Mouse (Mus musculus): ENCODE results near the gene Epm2aip1.

The Epm2aip1 gene

DNA sequence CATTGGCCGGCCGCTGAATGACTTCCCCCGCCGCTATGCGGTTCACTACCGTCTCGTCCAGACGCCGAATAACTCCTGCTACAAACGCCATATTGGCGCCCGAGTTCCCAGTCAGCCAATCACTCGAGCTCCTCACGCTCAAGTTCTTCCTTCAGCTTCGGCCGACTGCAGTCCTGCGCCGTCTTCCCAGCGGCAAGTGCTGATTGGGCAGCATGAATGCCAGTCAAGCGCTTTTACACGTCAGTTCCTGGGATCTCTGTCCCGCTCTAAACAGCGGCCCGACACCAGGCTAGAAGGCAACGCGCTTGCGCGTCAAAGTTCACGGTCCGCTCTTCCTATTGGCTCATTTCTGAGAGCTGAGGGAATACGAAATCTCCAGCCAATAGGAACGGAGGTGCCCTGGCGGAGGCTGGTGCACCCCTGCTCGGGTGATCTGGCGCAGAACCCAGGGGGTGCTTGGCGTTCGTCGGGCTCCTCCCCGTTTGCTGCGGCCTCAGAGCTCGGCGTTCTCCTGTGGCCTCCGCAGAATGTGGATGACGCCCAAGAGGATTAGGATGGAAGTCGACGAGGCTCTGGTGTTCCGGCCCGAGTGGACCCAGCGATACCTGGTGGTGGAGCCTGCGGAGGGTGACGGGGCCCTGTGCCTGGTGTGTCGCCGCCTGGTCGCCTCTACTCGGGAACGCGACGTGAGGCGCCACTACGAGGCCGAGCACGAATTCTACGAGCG lies at the start of gene Epm2aip1, which contains the start of gene Mlh1:
Gene Epm2aip1, plus strand, starts transcription at position 496 of the 727 bp plus-strand sequence.
Gene Mlh1, minus strand, starts transcription at position 358 of the 727 bp plus-strand sequence.
- peak; percentile 96 for DNase-seq (ENCODE audit: low read depth in 1 of 2, low spot score in 2 of 2)

DNA sequence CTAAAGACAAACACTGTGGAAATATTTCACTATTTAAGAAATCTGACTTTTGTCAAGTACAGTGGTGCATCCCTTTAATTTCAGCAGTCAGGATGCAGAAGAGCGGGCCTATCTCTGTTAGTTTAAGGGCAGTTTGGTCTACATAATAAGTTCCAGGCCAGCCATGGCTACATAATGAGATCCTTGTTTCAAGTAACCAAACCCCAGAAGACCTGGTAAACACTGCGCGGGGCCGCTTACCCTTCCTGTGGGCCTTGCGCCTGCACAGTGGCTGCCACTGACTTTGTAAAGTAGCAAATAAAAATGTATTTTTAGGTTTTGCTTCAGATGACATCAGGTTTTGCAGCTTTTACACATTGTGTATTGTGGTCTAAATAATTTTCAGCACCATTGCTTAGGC lies 48.3 kb upstream of the Epm2aip1 start:
- no peak for DNase-seq (ENCODE audit: low read depth in 1 of 2, low spot score in 2 of 2)

DNA sequence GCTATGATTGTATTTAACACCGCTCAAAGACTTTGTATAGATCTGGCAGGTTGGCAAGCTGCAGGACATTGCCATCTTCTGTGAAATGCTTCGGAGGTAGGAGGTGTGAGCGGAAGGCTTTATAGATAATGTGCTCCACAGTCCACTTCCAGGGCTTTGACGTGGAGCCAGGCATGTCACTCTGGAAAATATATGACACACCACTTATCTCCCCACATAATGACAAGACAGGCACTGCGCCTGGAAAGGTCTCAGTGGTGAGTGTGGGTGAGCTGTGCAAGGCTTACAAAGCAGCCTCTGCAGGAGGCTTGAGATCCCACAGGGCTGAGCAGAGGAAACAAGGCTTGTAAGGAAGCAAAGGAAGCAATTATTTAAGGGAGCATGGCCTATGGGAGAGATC lies 43.3 kb upstream of the Epm2aip1 start:
- DNase-seq (ENCODE audit: low read depth in 1 of 2, low spot score in 2 of 2), result no peak

DNA sequence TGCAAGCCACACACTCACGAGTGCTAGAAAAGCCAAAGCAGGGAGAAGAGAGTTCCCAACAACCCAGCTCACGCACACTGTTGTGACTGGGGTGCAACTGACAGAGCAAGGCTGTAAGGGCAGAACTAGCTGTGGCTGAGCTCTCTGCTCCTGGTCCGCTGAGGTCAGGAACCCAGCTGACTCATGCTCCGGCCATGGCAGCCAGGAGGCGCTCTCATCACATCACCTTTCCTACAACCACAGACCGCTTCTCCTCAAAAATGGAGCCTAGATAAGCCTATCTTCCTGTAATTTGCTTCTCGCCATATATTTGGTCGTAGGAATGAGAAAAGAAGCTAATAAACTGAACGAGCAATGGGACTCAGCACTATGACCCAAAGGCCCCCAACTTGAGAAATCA lies 37.0 kb upstream of the Epm2aip1 start:
- DNase-seq (ENCODE audit: low read depth in 1 of 2, low spot score in 2 of 2), result no peak

DNA sequence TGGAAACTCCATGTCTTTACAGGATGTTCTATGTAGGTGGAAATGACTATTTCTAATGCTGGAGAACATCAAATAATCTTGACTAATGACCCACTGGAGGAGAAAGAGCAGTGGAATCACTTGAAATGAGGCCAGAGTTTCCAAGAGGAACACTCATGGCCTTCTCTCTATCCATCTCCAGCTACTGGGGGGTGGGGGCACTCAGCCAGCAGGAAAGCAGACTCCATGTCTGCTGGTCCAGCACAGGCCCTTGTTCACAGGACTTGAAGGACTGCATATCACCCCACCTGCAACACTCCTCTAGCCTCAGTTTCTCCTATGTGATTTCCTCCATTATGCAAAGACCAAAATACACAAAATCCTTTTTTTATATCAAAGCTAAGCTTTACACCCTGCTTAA lies 34.0 kb upstream of the Epm2aip1 start:
- DNase-seq (ENCODE audit: low read depth in 1 of 2, low spot score in 2 of 2), result no peak

DNA sequence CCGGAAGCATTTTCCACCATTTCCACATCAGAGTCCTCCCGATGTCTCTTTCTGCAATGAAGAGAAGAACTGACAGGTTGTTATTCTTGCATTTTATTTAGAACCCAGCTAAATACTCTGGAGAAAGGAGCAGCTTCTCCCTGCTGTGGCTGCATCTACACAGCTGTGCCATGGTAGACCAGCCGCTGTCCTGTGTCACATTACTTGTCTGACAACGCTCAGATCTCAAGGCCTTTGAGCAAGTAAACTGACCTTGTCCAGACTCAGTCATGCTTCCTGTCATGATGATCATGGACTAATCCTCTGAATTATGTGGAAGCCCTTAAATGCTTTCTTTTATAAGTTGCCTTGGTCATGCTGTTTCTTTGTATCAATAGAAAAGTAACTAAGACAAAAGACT lies 31.9 kb upstream of the Epm2aip1 start:
- no peak for DNase-seq (ENCODE audit: low read depth in 1 of 2, low spot score in 2 of 2)

DNA sequence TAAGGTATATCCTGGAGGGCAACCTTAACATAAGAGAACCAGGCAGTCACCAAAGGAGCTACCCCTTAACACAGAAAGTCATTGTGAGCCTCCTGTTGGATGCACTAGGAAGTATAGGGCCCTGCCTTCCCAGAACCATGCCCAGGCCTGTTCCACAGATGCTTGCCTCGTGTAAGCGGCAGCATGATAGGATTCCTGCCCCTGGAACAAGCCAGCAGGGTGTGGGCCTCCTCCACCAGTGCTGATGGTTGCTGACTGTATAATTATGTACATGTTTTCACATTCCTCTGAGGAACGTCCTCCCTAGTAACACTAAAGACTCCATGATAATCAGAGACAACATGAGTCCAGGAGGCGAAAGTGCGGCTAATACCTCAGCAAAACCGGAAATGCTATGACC lies 28.3 kb upstream of the Epm2aip1 start:
- no peak for DNase-seq (ENCODE audit: low read depth in 1 of 2, low spot score in 2 of 2)

DNA sequence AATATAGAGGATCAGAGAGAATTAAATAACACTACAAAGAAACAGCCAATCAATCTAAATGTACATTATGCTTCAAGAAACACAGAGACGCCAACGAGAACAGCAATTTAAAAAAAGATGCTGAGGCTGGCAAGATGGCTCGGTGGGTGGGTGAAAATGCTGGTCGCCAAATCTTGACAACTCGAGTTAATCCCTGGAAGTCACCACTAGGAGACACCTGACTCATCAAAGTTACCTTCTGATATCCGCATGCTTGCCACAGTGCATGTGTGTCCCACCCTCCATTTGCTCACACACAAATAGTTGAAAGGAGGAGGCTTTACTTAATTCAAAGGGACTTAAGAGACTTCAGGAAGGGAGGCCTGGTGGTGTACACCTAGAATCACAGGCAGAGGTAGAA lies 26.2 kb upstream of the Epm2aip1 start:
- no peak for DNase-seq (ENCODE audit: low read depth in 1 of 2, low spot score in 2 of 2)

DNA sequence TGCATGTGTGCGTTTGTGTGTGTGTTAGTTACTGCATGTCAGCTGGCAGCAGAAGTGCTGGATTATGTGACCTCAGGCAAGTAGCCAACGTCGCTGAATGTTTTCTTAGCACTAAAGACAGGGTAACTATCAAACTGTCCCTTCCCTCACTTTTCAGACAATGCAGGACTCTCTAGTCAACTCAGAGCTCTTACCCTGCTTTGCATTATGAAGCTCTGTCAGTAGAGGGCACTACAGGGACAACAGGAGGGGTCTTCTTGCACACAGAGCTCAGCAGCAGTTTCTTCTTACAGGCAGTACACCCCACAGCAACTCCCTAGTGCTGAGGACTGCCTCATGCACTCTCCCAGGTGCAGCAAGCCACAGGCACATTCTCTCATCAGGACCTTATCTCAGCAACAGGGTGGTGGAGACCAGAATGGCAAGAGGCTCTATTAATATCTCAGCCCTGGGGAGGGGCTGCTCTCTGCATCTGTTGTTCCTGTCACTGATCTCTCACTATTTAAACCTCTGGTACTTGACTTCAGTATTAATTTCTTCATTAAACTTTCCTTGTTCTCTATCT lies 24.0 kb upstream of the Epm2aip1 start:
- DNase-seq (ENCODE audit: low read depth in 1 of 2, low spot score in 2 of 2), result no peak

DNA sequence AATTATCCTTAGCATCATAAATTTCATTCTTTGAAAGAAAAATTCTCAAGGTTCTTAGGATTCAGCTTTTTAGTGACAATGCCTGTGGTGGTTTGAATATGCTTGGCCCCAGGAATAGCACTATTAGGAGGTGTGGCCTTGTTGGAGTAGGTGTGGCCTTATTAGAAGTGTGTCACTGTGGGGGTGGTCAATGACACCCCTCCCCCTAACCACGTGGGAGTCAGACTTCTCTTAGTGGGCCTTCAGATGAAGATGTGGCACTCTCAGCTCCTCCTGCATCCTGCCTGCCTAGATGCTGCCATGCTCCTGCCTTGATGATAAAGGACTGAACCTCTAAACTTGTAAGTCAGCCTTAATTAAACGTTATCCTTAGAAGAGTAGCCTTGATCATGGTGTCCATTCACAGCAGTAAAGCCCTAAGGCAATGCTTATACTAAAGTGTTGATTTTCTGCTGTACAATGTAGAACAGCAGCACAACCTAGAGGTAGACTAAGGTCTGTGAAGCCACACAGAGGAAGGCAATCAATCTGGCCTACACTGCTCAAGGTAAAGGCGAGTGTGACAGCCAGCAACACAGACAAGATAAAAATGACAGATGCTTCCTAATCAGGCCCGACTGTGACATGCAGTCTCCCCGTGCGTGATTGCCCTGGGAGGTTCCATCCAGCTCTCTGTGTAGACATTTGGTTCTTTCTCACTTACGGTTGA lies 19.4 kb upstream of the Epm2aip1 start:
- DNase-seq (ENCODE audit: low read depth in 1 of 2, low spot score in 2 of 2), result no peak

DNA sequence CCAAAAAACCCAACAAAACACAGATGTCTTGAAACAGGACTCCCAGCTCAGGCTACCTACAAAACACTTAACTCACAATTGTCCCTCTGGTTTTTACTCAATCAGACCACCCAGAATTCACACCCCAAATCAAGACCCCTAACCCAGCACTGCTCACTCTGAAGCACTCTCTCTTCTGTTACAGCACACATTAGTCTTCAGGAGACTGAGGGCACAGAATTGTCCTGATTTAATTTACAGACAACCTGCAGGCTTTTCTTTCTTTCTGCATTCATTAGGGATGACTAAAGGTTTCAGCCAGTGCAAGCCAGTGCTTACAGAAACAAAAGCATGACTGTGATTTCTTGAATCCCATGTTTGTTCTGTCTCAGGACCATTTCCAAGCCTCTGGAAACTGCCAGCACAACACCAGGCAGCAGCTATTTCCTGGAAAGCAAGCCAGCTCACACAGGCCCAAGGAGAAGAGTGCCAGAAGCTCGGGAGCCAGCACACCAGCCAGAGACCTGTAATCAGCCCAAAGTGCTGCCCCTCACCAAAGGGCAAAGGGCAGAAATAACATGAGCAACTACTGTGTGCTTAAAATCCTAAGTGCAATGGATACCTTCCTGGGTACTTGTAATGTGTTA lies 11.3 kb upstream of the Epm2aip1 start:
- DNase-seq (ENCODE audit: low read depth in 1 of 2, low spot score in 2 of 2), result no peak

DNA sequence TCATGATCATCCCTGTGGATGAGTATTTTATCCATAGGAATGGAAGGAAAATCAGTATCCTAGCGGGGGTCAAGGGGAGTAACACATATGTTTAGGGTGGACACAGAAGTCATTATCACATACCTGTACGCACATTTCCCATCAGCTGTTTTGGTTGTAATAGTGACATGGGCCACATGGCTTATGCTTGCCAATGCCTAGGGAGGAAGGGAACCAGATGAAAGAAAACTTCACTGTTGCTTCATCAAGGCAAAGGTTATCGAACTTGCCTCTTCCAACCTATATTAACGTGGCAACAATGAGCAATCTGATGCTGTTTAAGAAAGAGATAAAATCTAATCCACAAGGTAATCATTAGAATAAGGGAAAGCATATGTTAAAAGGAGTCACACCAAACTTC lies 10.4 kb upstream of the Epm2aip1 start:
- DNase-seq (ENCODE audit: low read depth in 1 of 2, low spot score in 2 of 2), result no peak

DNA sequence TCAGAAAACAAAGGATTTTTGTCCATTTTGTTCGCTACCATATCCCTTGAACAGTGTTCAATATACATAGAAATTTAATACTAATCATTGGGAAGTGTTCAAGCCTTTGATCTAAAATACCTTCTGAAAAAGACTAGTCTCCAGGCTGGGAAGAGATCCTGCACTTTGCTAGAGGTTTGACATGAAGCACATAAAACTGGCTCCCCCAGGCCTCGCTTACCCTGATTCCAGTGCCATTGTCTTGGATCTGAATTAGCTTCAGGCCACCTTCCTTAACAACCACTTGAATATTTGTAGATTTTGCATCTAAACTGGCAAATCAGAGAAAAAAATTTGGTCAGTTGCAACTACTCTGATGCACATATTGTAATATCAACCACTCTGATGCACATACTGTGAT lies 3.7 kb upstream of the Epm2aip1 start:
- DNase-seq (ENCODE audit: low read depth in 1 of 2, low spot score in 2 of 2), result no peak

DNA sequence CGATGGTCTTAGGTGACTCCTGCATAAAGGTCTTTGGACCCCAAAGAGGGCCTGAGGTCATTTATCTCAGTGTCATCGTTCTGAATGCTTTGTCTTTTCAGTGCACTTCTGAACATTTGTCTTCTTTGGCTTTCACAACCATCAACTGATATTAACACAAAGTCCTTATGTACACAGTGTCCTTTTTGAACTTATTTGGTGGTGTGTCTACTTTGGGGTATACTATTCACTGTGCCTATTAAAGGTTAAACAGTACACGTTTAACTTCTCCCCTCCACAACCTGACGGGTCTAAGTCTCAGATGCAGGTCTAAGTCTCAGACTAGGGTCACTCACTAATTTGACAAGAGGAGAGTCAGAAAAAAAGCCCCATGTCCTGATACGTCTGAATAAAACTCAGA lies 1.1 kb upstream of the Epm2aip1 start:
- DNase-seq (ENCODE audit: low read depth in 1 of 2, low spot score in 2 of 2), result no peak

DNA sequence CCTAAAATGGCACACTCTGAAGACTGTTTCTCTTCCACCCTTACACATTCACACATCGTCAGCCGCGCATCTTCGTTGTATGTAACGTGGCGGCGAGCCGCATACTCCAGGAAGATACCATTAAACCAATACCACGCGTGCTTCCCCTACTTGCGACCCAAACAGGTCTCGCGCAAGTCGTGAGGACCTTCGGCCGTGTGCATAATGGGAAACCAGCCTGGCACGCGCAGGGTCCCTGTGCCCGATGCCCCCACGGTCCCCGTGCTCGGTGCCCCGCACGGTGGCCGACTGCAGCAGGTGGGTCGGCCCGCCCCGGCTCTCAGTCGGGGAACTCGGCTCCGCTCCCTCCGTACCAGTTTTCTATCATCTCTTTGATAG lies 684 bp upstream of the Epm2aip1 start:
- DNase-seq (ENCODE audit: low read depth in 1 of 2, low spot score in 2 of 2), result no peak

DNA sequence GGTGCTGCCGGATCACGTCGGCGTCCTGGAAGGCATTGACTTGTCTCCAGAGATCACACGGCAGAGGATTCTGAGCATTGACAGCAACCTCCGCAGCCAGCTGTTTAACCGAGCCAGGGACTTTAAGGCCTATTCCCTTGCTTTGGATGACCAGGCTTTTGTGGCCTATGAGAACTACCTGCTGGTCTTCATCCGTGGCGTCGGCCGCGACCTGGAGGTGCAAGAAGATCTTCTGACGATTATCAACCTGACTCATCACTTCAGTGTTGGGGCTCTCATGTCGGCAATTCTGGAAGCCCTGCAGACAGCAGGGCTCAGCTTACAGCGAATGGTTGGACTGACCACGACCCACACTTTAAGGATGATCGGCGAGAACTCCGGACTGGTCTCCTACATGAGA lies 627 bp downstream of the Epm2aip1 start:
- no peak for DNase-seq (ENCODE audit: low read depth in 1 of 2, low spot score in 2 of 2)

DNA sequence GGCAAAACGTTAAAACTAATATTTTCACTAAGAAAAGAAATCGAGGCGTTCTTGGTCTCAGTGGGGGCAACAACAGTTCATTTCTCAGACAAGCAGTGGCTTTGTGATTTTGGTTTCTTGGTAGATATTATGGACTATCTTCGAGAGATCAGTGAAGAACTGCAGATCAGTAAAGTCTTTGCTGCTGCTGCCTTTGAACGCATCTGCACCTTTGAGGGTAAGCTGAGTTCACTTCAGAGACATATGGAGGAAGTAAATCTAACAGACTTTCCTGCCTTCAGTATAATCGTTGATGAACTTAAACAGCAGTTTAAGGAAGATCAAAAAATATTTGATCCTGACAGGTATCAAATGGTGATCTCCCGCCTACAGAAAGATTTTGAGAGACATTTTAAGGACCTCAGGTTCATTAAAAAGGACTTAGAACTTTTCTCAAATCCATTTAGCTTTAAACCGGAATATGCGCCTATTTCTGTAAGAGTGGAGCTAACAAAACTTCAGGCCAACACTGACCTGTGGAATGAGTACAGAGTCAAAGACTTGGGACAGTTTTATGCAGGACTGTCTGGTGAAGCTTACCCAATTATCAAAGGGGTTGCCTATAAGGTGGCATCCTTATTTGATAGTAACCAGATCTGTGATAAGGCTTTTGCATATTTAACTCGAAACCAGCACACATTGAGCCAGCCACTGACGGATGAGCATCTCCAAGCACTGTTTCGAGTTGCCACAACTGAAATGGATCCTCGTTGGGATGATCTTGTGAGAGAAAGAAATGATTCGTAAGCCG lies 1.5 kb downstream of the Epm2aip1 start:
- no peak for DNase-seq (ENCODE audit: low read depth in 1 of 2, low spot score in 2 of 2)

DNA sequence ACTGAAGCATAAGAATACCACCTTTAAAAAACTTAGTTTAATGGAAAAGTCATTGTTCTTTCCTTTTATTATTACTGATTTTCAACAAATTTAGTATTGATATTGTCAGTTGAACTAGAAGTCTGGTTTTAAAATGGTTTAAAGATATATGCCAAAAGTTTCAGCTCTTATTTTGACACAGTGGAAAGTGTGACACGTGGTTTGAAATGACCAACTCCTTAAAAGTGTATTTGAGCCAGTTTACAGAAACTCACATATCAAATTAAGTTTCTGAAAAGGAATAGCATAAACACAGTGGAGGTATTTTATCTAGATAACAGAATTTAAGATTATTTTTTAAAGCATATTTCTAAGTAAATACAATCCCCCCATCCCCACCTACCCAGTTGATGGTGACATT lies 2.2 kb downstream of the Epm2aip1 start:
- DNase-seq (ENCODE audit: low read depth in 1 of 2, low spot score in 2 of 2), result no peak

DNA sequence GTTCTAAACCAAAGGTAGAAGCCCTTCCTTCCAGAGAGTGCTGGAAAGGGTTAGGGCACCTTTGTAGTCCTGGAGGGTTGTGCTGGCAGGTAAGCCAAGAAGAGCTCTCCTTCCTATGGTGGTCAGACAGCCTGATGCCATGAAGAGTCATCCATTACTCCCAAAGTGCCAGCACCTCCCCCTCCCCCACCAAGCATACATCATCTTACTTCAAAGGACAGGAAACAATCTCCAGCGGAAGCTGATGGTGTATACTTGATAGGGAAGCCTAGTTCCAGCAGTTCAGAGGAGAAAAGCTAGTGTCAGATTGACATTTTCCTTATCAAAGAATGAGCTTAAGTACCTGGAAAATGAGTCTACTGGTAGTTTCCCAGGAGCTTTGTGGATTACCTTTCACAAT lies 3.4 kb downstream of the Epm2aip1 start:
- no peak for DNase-seq (ENCODE audit: low read depth in 1 of 2, low spot score in 2 of 2)

DNA sequence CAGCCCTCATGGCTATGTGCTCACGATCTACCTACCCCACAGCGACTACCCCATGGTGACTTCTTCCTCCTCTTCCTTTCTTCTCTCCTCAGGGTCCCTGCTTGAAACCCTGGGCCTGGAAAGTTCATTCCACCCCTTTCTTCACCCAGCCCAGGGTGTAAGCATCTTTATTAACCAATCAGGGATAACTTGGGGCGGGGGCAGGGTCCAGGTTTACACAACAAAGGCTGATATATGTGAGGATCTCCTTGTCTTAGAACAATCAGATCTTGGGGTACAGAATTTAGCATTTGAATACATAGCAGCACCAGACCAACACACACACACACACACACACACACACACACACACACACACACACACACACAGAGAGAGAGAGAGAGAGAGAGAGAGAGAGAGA lies 13.3 kb downstream of the Epm2aip1 start:
- DNase-seq (ENCODE audit: low read depth in 1 of 2, low spot score in 2 of 2), result no peak

DNA sequence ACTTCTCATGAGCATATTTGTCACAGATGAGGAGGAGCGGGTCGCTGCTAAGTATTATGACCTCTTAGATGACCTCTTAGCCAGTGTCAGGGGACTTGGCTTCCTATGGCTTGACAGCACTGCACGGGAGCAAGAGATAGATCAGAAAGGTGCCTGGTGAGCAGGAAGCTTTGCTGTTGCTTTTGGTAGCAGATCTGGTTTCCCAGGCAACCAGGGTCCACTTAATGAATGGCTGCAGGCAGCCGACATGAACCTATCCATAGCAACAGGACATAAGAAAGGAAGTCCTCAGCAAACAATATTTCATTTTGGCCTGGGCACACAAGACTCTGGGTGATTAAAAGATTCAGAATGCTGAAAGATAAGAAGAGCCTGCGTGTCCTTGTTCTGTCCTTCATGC lies 13.9 kb downstream of the Epm2aip1 start:
- no peak for DNase-seq (ENCODE audit: low read depth in 1 of 2, low spot score in 2 of 2)
